Mouse (Mus musculus): ENCODE measurements at regions not wholly inside any gene's neighbourhood (a gene's known extent, or its start where the extent isn't known, plus 50 kb on each side); places are given as distances from the start of the nearest gene placed in this dataset.
"Not testable (repeated sequence)": the region's sequence is repeated elsewhere in the genome, so short reads cannot be mapped to it uniquely, and the experiment has no call there.

- Histone ChIP-seq H3K9me3 (ENCODE audit: control insufficient read depth, low read length) (no peaks in the 10 kb centered on the region), H3K27ac (no peak overlapping the region), H3K9ac (no peak overlapping the region), H3K36me3 (replicated peaks; ENCODE audit: control insufficient read depth, insufficient read depth) (no peaks in the 10 kb centered on the region), H3K4me1 (replicated peaks; ENCODE audit: control insufficient read depth, insufficient read depth, low read length) (no peaks in the 10 kb centered on the region), H3K27me3 (ENCODE audit: control insufficient read depth, insufficient read depth, low read length) (no peaks in the 10 kb centered on the region), H3K4me2 (replicated peaks) (no peak overlapping the region), H3K4me3 (replicated peaks; ENCODE audit: low read length) (no peak overlapping the region)
- DNase-seq (ENCODE audit: low spot score) (no peak), ATAC-seq (ENCODE audit: low FRiP score) (no peak)
- 93% methylated on average over 2 of the region's 2 CpGs for WGBS
Observed at GRCm38 (mm10) chr1:161662241-161662640, 126.1 kb downstream of the Fasl start.

GRCm38 (mm10) chr1:161657511-161657910 lies 130.8 kb downstream of the Fasl start:
- no peak overlapping the region for H3K9ac ChIP-seq
- no peak overlapping the region for H3K27ac ChIP-seq
- DNase-seq (ENCODE audit: low spot score) (no peak), ATAC-seq (ENCODE audit: low FRiP score) (no peak)
- no peaks in the 10 kb centered on the region for H3K9me3 ChIP-seq (ENCODE audit: control insufficient read depth, low read length)
- WGBS = 92% methylated on average over 1 of the region's 1 CpGs
- H3K27me3 ChIP-seq (ENCODE audit: control insufficient read depth, insufficient read depth, low read length) = no peaks in the 10 kb centered on the region
- H3K36me3 ChIP-seq (replicated peaks; ENCODE audit: control insufficient read depth, insufficient read depth) = no peaks in the 10 kb centered on the region
- H3K4me3 ChIP-seq (replicated peaks; ENCODE audit: low read length) = no peak overlapping the region
- H3K4me1 ChIP-seq (replicated peaks; ENCODE audit: control insufficient read depth, insufficient read depth, low read length) = no peaks in the 10 kb centered on the region
- no peak overlapping the region for H3K4me2 ChIP-seq (replicated peaks)

GRCm38 (mm10) chr1:161649387-161649786 lies 138.9 kb downstream of the Fasl start:
- ATAC-seq (ENCODE audit: low FRiP score) = no peak
- Histone ChIP-seq H3K27me3 (ENCODE audit: control insufficient read depth, insufficient read depth, low read length) (no peaks in the 10 kb centered on the region), H3K4me2 (replicated peaks) (no peak overlapping the region), H3K27ac (no peak overlapping the region), H3K9ac (no peak overlapping the region), H3K4me3 (replicated peaks; ENCODE audit: low read length) (no peak overlapping the region), H3K4me1 (replicated peaks; ENCODE audit: control insufficient read depth, insufficient read depth, low read length) (no peaks in the 10 kb centered on the region), H3K36me3 (replicated peaks; ENCODE audit: control insufficient read depth, insufficient read depth) (no peaks in the 10 kb centered on the region), H3K9me3 (ENCODE audit: control insufficient read depth, low read length) (no peaks in the 10 kb centered on the region)
- no peak for DNase-seq (ENCODE audit: low spot score)
- WGBS = 66% methylated on average over 2 of the region's 2 CpGs

GRCm38 (mm10) chr1:161632098-161632497 lies 137.6 kb downstream of the Tnfsf18 start:
- WGBS = 79% methylated on average over 5 of the region's 5 CpGs

GRCm38 (mm10) chr1:161621291-161621690 lies 126.8 kb downstream of the Tnfsf18 start:
- Histone ChIP-seq H3K4me3 (replicated peaks; ENCODE audit: low read length) (no peak overlapping the region), H3K36me3 (replicated peaks; ENCODE audit: control insufficient read depth, insufficient read depth) (no peaks in the 10 kb centered on the region), H3K9me3 (ENCODE audit: control insufficient read depth, low read length) (no peaks in the 10 kb centered on the region), H3K4me2 (replicated peaks) (no peak overlapping the region), H3K27me3 (ENCODE audit: control insufficient read depth, insufficient read depth, low read length) (no peaks in the 10 kb centered on the region), H3K9ac (no peak overlapping the region), H3K4me1 (replicated peaks; ENCODE audit: control insufficient read depth, insufficient read depth, low read length) (no peaks in the 10 kb centered on the region), H3K27ac (no peak overlapping the region)
- 84% methylated on average over 6 of the region's 6 CpGs for WGBS
- ATAC-seq (ENCODE audit: low FRiP score) (no peak), DNase-seq (ENCODE audit: low spot score) (no peak)

More at GRCm38 (mm10) chr1:161632098-161632497, 137.6 kb downstream of the Tnfsf18 start:
- Histone ChIP-seq H3K4me3 (replicated peaks; ENCODE audit: low read length) (no peak overlapping the region), H3K9me3 (ENCODE audit: control insufficient read depth, low read length) (no peaks in the 10 kb centered on the region), H3K9ac (no peak overlapping the region), H3K4me1 (replicated peaks; ENCODE audit: control insufficient read depth, insufficient read depth, low read length) (no peaks in the 10 kb centered on the region), H3K27ac (no peak overlapping the region), H3K4me2 (replicated peaks) (no peak overlapping the region), H3K27me3 (ENCODE audit: control insufficient read depth, insufficient read depth, low read length) (no peaks in the 10 kb centered on the region), H3K36me3 (replicated peaks; ENCODE audit: control insufficient read depth, insufficient read depth) (no peaks in the 10 kb centered on the region)
- no peak for DNase-seq (ENCODE audit: low spot score)
- no peak for ATAC-seq (ENCODE audit: low FRiP score)

- not testable (repeated sequence) for H3K4me1 ChIP-seq (replicated peaks; ENCODE audit: control insufficient read depth, insufficient read depth, low read length); DNase-seq (ENCODE audit: low spot score); H3K9ac ChIP-seq; H3K9me3 ChIP-seq (ENCODE audit: control insufficient read depth, low read length); H3K4me3 ChIP-seq (replicated peaks; ENCODE audit: low read length); H3K36me3 ChIP-seq (replicated peaks; ENCODE audit: control insufficient read depth, insufficient read depth); ATAC-seq (ENCODE audit: low FRiP score); H3K27ac ChIP-seq; H3K27me3 ChIP-seq (ENCODE audit: control insufficient read depth, insufficient read depth, low read length); H3K4me2 ChIP-seq (replicated peaks)
- WGBS = 92% methylated on average over 7 of the region's 7 CpGs
Observed at GRCm38 (mm10) chr1:161614091-161614490, 119.6 kb downstream of the Tnfsf18 start.

- not testable (repeated sequence) for H3K4me3 ChIP-seq (replicated peaks; ENCODE audit: low read length); H3K9ac ChIP-seq; H3K4me1 ChIP-seq (replicated peaks; ENCODE audit: control insufficient read depth, insufficient read depth, low read length); ATAC-seq (ENCODE audit: low FRiP score); H3K36me3 ChIP-seq (replicated peaks; ENCODE audit: control insufficient read depth, insufficient read depth); H3K9me3 ChIP-seq (ENCODE audit: control insufficient read depth, low read length); H3K27ac ChIP-seq; H3K4me2 ChIP-seq (replicated peaks); DNase-seq (ENCODE audit: low spot score); H3K27me3 ChIP-seq (ENCODE audit: control insufficient read depth, insufficient read depth, low read length)
- WGBS = 95% methylated on average over 10 of the region's 10 CpGs
Observed at GRCm38 (mm10) chr1:161613658-161614057, 119.2 kb downstream of the Tnfsf18 start.

- DNase-seq (ENCODE audit: low spot score) (no peak), ATAC-seq (ENCODE audit: low FRiP score) (no peak)
- Histone ChIP-seq H3K4me2 (replicated peaks) (no peak overlapping the region), H3K4me3 (replicated peaks; ENCODE audit: low read length) (no peak overlapping the region), H3K9ac (no peak overlapping the region), H3K27ac (no peak overlapping the region), H3K27me3 (ENCODE audit: control insufficient read depth, insufficient read depth, low read length) (no peaks in the 10 kb centered on the region), H3K36me3 (replicated peaks; ENCODE audit: control insufficient read depth, insufficient read depth) (no peaks in the 10 kb centered on the region), H3K4me1 (replicated peaks; ENCODE audit: control insufficient read depth, insufficient read depth, low read length) (no peaks in the 10 kb centered on the region), H3K9me3 (ENCODE audit: control insufficient read depth, low read length) (no peaks in the 10 kb centered on the region)
- 87% methylated on average over 4 of the region's 4 CpGs for WGBS
Observed at GRCm38 (mm10) chr1:161607446-161607845, 113.0 kb downstream of the Tnfsf18 start.

GRCm38 (mm10) chr1:161602150-161602549 lies 107.7 kb downstream of the Tnfsf18 start:
- no peaks in the 10 kb centered on the region for H3K27me3 ChIP-seq (ENCODE audit: control insufficient read depth, insufficient read depth, low read length)
- WGBS = 88% methylated on average over 3 of the region's 3 CpGs
- DNase-seq (ENCODE audit: low spot score) = no peak
- H3K4me3 ChIP-seq (replicated peaks; ENCODE audit: low read length) = no peak overlapping the region
- H3K4me2 ChIP-seq (replicated peaks) = no peak overlapping the region
- ATAC-seq (ENCODE audit: low FRiP score) = no peak
- H3K9ac ChIP-seq = no peak overlapping the region
- no peak overlapping the region for H3K27ac ChIP-seq
- H3K36me3 ChIP-seq (replicated peaks; ENCODE audit: control insufficient read depth, insufficient read depth) = no peaks in the 10 kb centered on the region
- no peaks in the 10 kb centered on the region for H3K9me3 ChIP-seq (ENCODE audit: control insufficient read depth, low read length)
- H3K4me1 ChIP-seq (replicated peaks; ENCODE audit: control insufficient read depth, insufficient read depth, low read length) = no peaks in the 10 kb centered on the region

- Histone ChIP-seq H3K4me3 (replicated peaks; ENCODE audit: low read length) (no peak overlapping the region), H3K9me3 (ENCODE audit: control insufficient read depth, low read length) (no peaks in the 10 kb centered on the region), H3K4me2 (replicated peaks) (no peak overlapping the region), H3K36me3 (replicated peaks; ENCODE audit: control insufficient read depth, insufficient read depth) (no peaks in the 10 kb centered on the region), H3K9ac (no peak overlapping the region), H3K27ac (no peak overlapping the region), H3K27me3 (ENCODE audit: control insufficient read depth, insufficient read depth, low read length) (no peaks in the 10 kb centered on the region), H3K4me1 (replicated peaks; ENCODE audit: control insufficient read depth, insufficient read depth, low read length) (no peaks in the 10 kb centered on the region)
- ATAC-seq (ENCODE audit: low FRiP score) (no peak), DNase-seq (ENCODE audit: low spot score) (no peak)
- 95% methylated on average over 2 of the region's 2 CpGs for WGBS
Observed at GRCm38 (mm10) chr1:161601167-161601566, 106.7 kb downstream of the Tnfsf18 start.
